Mouse (Mus musculus): ENCODE results near the gene Map3k14. TPM values are rescaled to one million over a fixed set of nuclear protein-coding genes. Genes with fewer than 3 reads are reported as not detected.
"Not testable (repeated sequence)": the region's sequence is repeated elsewhere in the genome, so short reads cannot be mapped to it uniquely, and the experiment has no call there.

Map3k14 gene
- total RNA-seq (2021): 1 to 10 TPM; 3.3 to 5.0 TPM
- long read RNA-seq, experiment 1, full-length matches to known transcripts: 3 of 10 reads
- long read RNA-seq, experiment 1, partial matches to known transcripts: 6 of 10 reads
- long read RNA-seq, experiment 1, other reads (novel, unspliced or antisense): 1 of 10 reads
- long read RNA-seq, experiment 2, full-length matches to known transcripts: 2 of 2 reads
- long read RNA-seq, experiment 2, partial matches to known transcripts: 0 of 2 reads
- long read RNA-seq, experiment 2, other reads (novel, unspliced or antisense): 0 of 2 reads

- DNase-seq: peak; percentile 99
Measured at GRCm38 (mm10) chr11:103267346-103268219, at the start of gene Map3k14. TSS of gene Map3k14 (minus strand) at chr11:103267472.

- no peak for DNase-seq
Measured at GRCm38 (mm10) chr11:103315379-103315778, 48.1 kb upstream of the Map3k14 start.

DNA sequence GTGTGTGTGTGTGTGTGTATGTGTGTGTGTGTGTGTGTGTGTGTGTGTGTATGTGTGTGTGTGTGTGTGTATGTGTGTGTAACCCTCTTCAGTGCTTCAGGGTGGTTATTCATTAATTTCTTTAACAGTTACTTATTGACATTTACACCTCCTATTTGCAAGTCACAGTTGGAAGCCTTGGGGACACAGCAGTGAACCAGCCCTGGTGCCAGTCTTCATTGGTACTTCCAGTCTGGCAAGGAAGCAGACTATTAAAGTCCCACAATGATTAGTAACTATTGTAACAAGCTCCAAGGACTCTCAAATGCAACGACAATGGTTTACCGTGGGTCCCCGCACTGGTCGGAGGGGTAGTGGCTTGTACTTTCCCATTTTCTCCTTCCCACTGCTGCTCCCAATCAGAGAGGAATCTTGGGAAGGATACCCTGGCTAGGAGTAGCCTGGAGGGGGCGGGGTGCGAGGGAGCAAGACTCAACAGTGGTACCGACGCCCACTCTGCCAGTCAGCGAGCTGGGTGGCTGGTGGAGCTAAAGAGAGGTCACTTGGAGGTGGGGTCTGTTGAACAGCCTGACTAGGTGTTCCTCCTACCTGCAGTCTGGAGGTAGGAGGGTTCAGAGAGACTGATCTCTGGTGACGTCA lies 47.6 kb upstream of the Map3k14 start:
- DNase-seq: no peak

- DNase-seq: no peak
Measured at GRCm38 (mm10) chr11:103313542-103313941, 46.3 kb upstream of the Map3k14 start.

- DNase-seq: no peak
Measured at GRCm38 (mm10) chr11:103312655-103313255, 45.5 kb upstream of the Map3k14 start.

DNA sequence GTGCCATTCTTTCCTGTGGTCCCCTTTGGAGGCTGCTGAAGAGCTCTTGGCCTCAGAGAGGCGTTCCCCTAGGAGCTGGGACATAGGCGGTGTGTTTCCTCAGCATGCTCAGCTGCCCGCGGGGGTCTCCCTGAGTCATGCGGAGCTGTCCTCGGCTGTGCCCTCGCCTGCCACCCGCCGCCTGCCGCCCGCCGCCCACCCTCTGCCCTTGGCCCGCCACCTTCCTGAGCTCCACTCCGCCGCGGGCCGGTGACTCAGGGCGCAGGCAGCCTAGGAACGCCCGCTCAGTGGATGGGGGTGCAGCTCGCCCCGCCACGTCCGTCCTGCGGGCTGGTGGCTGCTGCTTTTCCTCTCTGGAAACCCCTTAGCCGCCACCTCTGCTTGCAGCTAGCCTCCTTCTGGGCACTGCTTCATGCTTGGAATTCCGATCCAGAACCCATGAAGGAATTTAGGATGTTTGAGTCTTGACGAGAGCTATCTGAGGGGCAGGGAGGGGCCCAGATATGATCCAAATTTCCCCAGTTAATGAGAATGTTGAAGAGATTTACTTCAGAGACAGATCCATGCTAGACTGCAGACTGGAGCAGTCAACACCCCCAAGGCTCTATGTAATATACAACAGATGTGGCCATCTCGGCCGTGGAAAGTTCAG lies 44.8 kb upstream of the Map3k14 start:
- DNase-seq: peak; percentile 75

- no peak for DNase-seq
Measured at GRCm38 (mm10) chr11:103309956-103310574, 42.8 kb upstream of the Map3k14 start.

DNA sequence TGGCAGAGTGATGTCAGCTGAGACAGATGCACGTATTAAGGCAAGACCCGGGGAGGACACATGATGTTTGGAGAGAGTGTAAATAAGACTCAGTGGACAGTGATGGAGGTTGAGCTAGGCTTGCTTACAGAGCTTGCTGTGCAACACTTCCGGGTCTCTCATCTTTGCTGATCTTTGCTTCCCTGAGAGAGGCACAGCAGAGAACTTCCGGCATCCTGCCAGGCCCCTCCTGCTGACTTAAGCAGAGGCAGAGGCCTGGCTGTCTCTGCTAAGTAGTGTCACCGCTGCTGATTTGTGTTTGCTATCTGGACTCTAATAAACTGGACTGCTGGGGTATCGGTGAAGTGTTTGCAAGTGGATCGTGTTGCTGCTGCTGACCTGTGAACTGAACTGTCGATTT lies 40.6 kb upstream of the Map3k14 start:
- DNase-seq: peak; percentile 81

DNA sequence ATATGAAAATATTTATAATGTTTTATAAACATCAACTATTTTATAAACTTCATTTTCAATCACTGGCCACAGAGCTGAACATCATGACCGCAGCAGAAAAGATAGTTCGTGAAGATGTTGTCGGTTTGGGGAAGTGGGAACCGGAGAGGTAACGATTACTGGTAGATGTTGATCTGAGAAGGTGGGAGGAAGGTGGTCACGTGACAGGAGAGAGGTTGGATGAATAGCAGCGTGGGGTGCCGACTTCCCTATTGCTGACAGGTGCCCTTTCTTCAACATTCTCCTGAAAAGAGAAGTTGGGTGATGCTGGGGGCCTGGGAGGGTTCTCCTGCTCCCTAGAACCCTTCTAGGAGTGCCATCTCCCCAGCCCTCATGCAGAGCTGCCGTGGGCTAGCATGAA lies 37.3 kb upstream of the Map3k14 start:
- no peak for DNase-seq

DNA sequence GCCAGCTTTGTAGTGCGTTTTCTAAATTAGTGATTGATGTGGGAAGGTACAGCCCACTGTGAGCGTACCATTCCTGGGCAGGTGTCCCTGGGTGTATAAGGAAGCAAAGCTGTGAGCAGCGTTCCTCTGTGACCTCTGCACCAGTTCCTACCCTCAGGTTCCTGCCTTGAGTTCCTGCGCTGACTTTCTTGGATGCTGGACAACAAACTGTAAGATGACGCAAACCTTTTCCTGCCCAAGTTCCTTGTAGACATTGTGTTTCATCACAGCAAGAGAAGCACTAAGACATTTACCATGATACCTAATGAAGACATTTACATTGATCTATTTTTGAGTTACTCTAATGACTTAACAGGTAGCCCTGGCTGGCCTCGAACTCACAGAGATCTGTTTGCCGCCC lies 27.5 kb upstream of the Map3k14 start:
- DNase-seq: no peak

GRCm38 (mm10) chr11:103294066-103294465 lies 26.8 kb upstream of the Map3k14 start:
- no peak for DNase-seq

GRCm38 (mm10) chr11:103292890-103293287 lies 25.6 kb upstream of the Map3k14 start:
- DNase-seq: no peak

DNA sequence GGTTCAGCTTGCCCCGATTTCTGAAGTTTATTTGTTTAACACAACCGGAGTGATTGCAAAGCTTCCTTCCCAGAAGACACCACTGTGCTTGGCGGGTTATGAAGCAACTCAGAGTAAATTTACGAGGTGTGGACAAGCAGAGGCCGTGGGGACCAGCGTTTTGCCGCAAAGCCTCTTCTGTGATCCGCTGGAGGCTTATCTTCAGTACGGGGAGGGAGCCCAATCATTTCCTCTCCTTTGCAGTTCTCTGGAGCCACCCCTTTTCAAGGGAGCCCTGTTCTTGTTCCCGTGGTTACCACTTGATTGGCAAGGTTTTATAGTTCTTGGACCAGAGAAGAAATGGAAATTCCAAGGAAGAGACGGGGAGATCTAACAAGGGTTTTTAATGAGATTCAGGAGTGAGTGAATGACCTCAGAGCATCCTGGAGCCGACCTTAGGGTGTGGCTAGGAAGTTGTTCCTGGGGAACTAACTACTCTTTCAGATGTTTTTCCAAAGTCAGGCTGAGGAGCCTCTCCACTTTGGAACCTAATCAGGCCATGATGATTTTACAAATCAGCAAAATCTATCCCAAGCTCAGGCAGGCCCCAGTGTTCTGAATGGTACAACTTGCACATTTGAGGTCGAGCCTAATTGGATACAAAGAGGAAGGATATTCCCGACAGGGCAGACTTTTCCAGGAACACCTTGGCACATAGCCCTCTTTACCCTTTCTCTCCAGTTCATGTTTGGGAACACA lies 25.0 kb upstream of the Map3k14 start:
- peak; percentile 66 for DNase-seq

DNA sequence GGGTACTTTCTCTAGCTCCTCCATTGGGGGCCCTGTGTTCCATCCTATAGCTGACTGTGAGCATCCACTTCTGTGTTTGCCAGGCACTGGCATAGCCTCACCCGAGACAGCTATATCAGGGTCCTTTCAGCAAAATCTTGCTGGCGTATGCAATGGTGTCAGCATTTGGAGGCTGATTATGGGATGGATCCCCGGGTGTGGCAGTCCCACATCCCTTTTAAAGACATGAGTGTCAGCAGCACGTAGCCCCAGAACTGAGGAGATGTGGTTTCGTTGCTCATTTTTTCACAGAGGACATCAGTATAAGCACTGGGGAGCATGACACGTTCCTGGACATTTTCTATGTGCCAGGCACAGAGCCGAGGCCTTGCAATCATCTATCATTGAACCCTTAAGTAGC lies 23.6 kb upstream of the Map3k14 start:
- DNase-seq: not testable (repeated sequence)

GRCm38 (mm10) chr11:103288291-103288963 lies 21.2 kb upstream of the Map3k14 start:
- peak; percentile 46 for DNase-seq

- no peak for DNase-seq
Measured at GRCm38 (mm10) chr11:103286910-103287309, 19.6 kb upstream of the Map3k14 start.

GRCm38 (mm10) chr11:103285951-103286350 lies 18.7 kb upstream of the Map3k14 start:
- peak; percentile 55 for DNase-seq

DNA sequence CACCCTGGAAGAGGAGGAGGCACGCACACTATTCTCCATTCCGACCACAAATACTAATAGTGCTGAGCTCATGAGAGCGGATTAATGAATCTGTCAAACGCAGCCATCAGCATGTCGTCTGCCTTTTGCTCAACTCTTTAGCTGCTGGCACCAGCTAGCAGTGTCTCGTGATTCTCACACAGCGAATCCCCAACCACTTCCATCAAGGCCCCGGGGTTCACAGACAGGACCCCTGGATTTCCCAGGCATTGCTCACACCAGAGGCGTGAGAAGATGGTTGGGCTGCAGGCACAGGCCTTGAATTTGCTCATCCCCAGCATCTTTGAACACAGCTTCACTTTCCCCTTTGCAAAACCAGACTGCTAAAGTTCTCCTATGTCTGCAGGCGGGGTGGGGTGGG lies 18.0 kb upstream of the Map3k14 start:
- no peak for DNase-seq

DNA sequence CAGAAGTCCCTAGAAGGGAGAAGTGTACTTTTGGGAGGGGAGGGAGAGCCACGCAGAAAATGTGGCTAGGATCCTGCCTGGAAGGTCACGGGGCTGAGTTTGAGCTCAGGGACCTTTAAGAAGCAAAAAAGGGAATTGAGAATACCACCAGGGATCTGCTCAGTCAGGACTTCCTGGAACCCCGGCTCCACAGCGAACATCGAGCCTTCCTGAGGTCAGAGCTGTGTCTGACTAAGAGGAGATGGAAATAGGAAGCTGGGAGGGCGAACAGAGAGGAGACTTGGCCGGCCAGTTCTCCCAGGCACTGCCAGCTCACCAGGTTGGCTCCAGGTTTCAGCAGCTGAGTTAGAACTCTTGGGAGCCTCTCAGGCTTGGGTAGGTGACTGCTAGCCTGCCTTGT lies 14.5 kb upstream of the Map3k14 start:
- DNase-seq: no peak

DNA sequence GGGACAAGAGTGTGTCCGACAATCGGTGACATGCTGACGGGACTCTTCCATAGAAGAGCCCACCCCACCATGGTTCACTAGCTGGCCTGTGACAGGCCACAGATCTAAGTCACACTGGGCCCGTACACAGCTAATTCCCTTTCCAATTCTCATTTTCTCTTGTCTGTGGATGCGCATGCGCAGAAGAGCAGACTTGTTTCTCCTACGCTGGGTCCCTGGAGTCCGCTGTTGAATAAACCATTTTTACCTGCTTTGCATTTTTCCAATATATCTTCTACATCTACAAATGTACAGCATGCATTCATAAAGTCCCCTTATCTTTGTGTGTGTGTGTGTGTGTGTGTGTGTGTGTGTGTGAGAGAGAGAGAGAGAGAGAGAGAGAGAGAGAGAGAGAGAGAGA lies 9.2 kb upstream of the Map3k14 start:
- DNase-seq: no peak
